Mouse (Mus musculus) layer of hippocampus, adult 9-10 months (tissue): ENCODE measurements around the gene Plekhh3.

Source experiments
- DNase-seq: peaks from one replicate; pipeline ENCODE4 v3.0.0; 2022; ENCODE audit warnings: low spot score

The Plekhh3 gene

DNA sequence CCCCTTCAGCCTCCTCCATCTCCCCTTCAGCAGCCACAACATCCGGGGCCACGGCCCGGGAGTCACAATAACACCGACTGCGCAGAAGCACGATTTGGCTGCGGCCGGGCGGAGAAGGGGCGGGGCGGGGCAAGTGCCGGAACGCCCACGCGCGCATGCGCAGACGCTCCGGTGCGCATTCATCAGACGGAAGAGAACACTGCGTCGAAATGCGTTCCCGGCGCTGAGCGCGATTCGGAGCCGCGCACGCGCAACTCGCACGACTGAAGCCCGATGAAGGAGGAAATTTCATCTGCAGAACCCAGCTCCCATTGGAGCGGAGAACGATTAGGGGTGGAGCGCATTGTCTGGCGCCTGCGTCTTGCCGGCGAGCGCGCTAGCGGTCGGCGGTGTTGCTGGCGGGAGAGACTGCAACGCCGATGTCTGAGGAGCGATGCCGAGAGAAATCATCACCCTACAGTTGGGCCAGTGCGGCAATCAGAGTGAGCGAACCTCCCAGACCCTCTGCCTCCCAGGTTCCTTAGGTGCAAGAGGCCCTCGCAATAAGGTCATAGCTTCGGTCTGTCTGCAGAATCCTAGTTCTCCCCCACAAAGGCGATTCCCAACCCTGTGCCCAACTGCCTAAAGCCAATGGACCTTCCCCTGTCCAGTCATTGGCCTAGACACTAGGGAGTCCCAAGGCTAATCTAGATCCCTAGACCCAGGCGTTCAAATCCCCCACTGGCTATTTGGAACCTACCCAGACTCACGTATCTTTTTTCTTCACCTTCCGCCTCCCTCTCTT, 51.2 kb downstream of the Plekhh3 start, which contains the start of the genes Retreg3 and Tubg1:
TSS of gene Retreg3 (minus strand) at position 133 of the 784 bp plus-strand sequence.
TSS of gene Tubg1 (plus strand) at position 178 of the 784 bp plus-strand sequence.
- DNase-seq, result peak; percentile 94

DNA sequence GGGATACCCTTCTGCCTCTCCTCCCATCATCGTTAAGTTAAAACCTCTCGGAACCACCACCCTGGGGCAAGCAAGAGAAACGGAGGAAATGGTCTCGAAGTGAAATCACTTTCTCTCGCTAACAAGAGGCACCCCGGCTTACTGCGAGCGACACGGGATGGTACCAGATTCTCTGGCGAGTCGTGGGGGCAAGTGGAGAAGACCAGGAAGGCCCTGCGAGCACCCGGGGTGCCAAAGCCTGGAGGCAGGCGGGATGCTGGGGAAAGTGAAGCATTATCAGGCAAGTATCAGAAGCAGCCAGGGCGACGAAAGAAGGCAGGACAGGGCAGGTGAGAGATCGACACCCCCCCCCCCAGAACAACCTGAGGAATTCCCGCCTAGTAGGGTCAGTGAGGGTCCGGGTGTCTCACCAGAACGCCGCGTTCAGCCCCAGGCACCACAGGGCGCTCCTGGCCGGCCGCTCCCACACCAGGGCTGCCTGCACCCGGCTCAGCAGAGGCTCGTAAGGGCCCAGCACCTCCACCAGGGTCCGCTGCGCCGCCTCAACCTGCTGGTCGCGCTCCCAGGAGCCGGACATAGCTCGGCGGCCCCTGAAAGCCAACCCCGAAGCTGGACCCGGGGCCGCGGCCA, 51.9 kb downstream of the Plekhh3 start:
- no peak for DNase-seq

DNA sequence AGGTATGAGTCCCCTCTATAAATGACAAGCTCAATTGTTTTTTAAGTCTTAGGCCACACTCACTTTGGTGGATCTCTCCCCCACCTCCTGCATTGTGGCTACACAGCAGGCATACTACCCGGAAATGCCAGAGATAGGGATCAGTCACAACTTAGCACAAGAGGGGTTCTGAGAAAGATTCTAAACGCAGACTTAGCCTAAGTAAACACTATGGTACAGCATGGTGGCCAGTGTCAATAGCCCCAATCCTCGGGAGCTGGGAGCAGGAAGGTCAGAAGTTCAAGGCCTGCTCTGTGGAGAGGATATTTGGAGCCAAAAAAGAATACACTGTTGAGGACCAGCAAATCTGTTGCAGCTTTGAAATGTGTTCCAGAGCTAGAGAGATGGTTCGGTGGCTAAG, 53.0 kb downstream of the Plekhh3 start:
- DNase-seq, result no peak

DNA sequence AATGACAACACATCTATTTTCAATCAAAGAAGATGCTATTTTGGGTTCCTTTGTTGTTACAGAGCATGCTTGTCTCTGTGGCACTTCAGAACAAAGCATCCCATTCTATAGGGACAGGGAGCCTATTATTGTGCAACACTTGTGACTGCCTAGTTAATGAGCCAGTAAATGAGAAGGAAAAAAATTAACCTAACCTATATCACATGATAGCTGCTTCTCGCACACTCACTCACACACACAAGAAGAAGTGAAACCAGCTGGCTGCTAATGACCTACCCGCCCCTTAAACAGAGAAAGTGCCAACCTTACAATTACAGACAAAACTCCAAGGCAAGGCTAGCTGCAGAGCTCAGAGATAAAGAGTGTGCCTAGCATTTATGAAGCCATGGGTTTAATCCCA, 55.6 kb downstream of the Plekhh3 start:
- DNase-seq, result no peak
